Mouse (Mus musculus) heart, adult 18-20 months (tissue): ENCODE measurements at regions not wholly inside any gene's neighbourhood (a gene's known extent, or its start where the extent isn't known, plus 50 kb on each side); places are given as distances from the start of the nearest gene placed in this dataset.
A peak's percentile ranks its signal among the peaks of the same experiment; 100 is the strongest.
"Not testable (repeated sequence)": the region's sequence is repeated elsewhere in the genome, so short reads cannot be mapped to it uniquely, and the experiment has no call there.

Source experiments
- DNase-seq, 2 experiments: peaks; one replicate each; pipeline ENCODE4 v3.0.0; 2021 to 2022; ENCODE audit warnings: mixed read lengths in 1 of 2

DNA sequence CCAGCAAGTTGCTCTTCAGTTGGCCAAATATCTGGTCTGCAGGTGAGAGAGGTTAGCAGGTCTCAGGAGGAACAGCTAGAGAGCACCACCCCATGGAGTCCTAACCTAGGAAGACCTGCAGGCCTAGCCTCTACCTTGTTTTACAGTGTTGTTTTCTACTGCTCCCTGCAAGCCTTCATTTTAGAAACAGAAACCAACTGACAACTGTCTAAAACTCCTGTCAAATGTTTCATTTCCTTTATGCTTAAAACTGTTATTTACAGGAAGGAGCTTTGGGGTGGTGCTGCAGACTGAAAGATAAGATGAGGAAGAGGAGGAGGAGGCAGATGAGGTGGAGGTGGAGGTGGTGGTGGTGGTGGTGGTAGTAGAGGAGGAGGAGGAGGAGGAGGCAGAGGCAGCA, 96.6 kb upstream of the Selenop start:
- no peak for DNase-seq

DNA sequence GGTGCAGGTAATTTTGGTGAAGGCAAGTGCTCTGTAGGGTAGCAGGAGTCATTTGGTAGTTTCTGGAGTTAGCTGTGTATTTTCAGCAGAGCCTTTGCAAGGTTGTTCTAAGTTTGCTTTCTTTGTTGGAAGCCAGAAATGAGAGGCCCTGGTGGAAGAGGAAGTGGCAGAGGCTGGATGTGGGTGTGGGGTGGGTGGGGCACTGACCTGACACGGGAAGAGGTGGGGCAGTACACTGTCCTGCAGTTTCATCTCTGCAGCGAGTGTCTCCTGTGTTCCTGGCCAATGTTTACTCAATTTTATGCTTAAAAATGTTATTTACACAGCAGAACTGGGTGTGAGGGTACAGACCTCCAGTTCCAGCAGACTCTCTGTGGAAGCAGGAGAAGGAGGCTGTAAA, 94.3 kb upstream of the Selenop start:
- DNase-seq: no peak

DNA sequence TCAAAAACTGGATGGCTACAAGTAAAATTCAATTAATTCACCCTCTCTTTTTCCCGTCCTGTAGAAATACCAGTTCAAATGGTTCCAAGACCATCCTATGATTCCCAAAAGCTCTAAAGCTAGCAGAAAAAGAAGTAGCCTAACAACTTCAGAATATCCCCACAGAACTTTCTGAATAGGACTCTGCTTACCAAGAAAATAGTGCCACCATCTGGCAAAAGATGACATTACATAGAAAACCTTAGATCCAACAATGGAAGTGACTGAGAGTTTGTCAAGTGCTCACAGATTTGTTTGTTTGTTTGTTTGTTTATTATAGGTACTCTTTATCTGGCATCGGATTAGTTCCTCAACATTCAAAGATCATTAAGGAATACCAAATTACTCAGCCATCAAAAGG, 93.5 kb upstream of the Selenop start:
- DNase-seq: peak; percentile 11 to 41

DNA sequence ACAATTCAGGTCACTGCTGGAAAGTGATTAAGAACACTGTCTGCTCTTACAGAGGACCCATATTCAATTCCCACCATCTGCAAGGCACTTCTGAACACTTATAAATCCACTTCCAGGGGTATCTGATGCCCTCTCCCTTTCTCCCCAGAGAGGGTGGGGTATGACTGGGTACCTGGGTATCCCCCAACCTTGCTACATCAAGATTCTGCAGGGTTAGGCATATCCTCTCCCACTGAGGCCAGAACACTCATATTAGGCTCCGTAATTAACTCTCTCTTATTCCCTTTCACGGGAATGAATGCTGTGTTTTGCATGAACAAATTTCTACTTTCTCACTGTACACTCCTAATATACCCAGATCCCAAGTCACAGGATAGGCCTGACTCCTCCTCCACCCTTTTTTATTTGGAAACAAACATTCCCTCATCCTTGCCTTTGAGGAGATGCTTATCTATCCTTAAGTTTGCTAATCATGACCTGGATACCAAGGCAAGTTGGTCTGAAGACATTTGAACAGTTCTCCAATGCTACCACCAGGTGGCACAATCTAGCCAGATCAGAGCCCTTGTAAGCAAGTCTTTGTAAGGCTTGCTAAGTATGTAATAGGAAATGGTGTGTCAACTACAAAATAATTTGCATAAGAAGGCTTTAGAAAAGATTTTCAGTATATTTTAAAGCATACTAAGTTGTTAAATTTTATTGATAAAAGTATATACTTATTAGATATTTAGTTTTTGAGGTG, 66.3 kb upstream of the Selenop start:
- DNase-seq: peak; percentile 59 to 67

DNA sequence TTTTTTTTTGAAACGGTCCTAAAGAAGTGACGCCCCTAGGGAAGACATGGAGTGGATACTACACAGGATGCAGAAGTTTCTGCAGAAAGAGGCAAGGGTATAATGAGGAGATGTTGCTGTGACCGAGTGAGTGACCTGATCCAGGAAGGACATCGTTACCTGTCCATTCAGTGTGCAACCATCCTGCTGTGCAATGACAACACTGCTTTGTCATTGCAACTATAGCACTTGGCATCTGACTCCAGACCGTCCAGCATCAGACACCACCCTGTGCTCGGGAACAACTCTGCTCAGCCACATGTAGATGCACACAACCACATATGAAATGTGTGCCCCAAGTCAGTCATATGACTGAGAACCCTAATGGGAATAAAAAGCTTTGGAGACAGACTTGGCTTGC, 62.8 kb upstream of the Selenop start:
- no peak for DNase-seq

DNA sequence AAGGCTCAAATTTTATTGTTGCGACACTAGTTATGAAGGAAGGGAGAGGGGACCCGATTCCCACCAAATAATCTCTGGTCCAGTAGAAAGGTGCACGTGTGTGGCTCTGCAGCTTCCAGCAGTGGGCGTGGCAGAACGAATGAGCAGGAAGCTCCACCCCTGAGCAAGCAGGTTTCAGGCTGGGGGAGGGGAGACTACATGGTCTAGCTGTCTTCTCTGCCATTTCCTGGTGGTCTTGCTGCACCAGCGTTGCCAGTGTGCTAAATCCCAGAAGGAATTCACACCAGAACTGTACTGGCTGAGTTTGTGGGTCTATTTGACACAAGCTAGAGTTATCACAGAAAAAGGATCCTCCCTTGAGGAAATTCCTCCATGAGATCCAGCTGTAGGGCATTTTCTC, 62.3 kb upstream of the Selenop start:
- DNase-seq: not testable (repeated sequence)

DNA sequence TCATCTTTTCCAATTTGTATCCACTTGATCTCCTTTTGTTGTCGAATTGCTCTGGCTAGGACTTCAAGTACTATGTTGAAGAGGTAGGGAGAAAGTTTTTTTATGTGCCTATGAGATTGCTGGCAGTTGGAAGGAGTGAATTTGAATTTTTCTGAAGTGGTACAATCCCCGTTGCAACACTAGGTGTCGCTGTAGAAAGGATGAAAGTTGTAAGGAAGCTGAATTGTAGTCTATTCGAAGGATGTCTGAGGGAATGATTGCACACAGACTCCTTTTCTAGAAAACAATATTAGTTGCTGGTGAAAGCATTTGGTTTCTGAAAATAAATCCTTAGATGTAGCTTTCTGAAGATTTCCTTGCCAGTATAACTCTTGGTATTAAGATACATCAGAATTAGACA, 54.6 kb upstream of the Selenop start:
- DNase-seq: peak; percentile 66 to 83

DNA sequence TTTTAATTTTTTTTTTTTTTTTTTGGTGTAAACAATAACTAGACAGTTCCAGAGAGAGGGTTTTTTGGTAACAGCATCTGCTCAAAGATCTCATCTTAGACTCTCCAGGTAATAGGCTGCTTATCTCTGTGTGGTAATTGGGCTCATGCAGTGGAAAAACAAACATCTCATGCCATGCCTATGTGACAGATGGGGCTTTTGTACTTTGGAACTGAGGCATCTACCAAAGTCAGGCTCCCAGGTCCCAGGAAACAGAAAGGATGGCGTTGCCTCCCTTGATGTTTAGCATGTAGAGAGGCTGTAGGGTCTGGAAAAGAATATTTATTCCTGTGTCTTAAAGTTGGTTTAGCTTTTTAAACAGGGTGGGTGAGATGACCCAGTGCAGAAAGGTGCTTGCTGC, 53.1 kb upstream of the Selenop start:
- DNase-seq: no peak
